Mouse (Mus musculus) embryonic fibroblast, embryonic 13.5 days (primary cell): ENCODE measurements around the gene Smox.

Experiments
- CTCF ChIP-seq: IDR thresholded peaks from 2 replicates; pipeline ENCODE4 v1.5.1; 2011; ENCODE audit warnings: mild to moderate bottlenecking, control low read depth, low read length, moderate library complexity, borderline replicate concordance; ENCODE audit not compliant: insufficient read depth
- POLR2A ChIP-seq: IDR thresholded peaks from 2 replicates; pipeline ENCODE4 v1.6.1; 2011; ENCODE audit warnings: low read depth, mild to moderate bottlenecking, control low read depth, low read length, moderate library complexity

DNA sequence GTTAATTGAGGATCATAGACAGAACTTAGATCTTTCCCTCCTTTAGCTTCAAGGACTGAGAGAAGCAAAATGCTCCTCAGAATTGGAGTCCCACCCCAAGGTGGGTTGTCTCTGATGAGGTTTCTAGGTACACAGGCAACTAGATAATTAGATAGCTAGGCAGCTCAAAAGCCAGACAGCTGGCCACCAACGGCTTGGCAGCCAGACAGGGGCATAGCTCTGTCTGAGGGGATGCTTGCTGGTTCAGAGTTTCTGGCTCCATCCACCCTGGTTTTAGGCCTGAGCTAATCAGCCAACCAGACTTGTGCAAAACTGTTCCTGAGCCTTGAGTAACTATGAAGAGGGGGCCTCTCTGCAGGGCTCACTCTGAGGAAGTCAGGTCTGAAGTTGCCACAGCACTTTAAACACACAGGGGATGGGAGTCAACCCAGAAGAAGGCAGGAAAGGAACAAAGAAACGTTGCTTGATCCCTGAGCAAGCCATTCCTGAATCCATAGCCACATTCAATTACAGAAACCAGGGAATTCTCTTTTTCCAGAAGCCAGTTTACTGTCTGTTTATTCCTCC is 44.8 kb upstream of the Smox start:
- no peak for TF ChIP-seq POLR2A
- TF ChIP-seq CTCF: no peak
